Mouse (Mus musculus): ENCODE data around the gene Calml3. TPM values are rescaled to one million over a fixed set of nuclear protein-coding genes. Genes with fewer than 3 reads are reported as not detected.

The Calml3 gene
- polyA plus RNA-seq, 1 experiment from 2014 or later = 0.29 TPM

GRCm38 (mm10) chr13:3798751-3799150 lies 5.4 kb downstream of the Calml3 start:
- no peaks in the 10 kb centered on the region for H3K36me3 ChIP-seq (replicated peaks; ENCODE audit: control insufficient read depth, insufficient read depth, low read depth, low read length)
- no peak overlapping the region for H3K9ac ChIP-seq (replicated peaks; ENCODE audit: low read length)
- DNase-seq (ENCODE audit: low spot score) (no peak), ATAC-seq (replicated peaks; ENCODE audit: insufficient number of reproducible peaks, low FRiP score, low TSS enrichment, low read depth) (no peak)
- no peak overlapping the region for H3K4me3 ChIP-seq (ENCODE audit: low read depth, low read length)
- H3K4me2 ChIP-seq (ENCODE audit: low read depth, low read length) = no peak overlapping the region
- no peaks in the 10 kb centered on the region for H3K9me3 ChIP-seq (replicated peaks; ENCODE audit: control insufficient read depth, low read length)
- H3K27me3 ChIP-seq (ENCODE audit: control insufficient read depth, insufficient read depth, low read length) = no peaks in the 10 kb centered on the region
- no peaks in the 10 kb centered on the region for H3K4me1 ChIP-seq (ENCODE audit: control insufficient read depth, insufficient read depth, low read length)
- no peak overlapping the region for H3K27ac ChIP-seq (replicated peaks; ENCODE audit: low read depth, low read length)

GRCm38 (mm10) chr13:3796649-3797048 lies 7.5 kb downstream of the Calml3 start:
- H3K36me3 ChIP-seq (replicated peaks; ENCODE audit: control insufficient read depth, insufficient read depth, low read depth, low read length) = no peaks in the 10 kb centered on the region
- H3K9me3 ChIP-seq (replicated peaks; ENCODE audit: control insufficient read depth, low read length) = no peaks in the 10 kb centered on the region
- H3K4me2 ChIP-seq (ENCODE audit: low read depth, low read length) = no peak overlapping the region
- no peak overlapping the region for H3K27ac ChIP-seq (replicated peaks; ENCODE audit: low read depth, low read length)
- no peaks in the 10 kb centered on the region for H3K27me3 ChIP-seq (ENCODE audit: control insufficient read depth, insufficient read depth, low read length)
- no peaks in the 10 kb centered on the region for H3K4me1 ChIP-seq (ENCODE audit: control insufficient read depth, insufficient read depth, low read length)
- H3K4me3 ChIP-seq (ENCODE audit: low read depth, low read length) = no peak overlapping the region
- ATAC-seq (replicated peaks; ENCODE audit: insufficient number of reproducible peaks, low FRiP score, low TSS enrichment, low read depth) = no peak
- no peak for DNase-seq (ENCODE audit: low spot score)
- 86% methylated on average over 4 of the region's 4 CpGs for WGBS
- H3K9ac ChIP-seq (replicated peaks; ENCODE audit: low read length) = no peak overlapping the region

- no peaks in the 10 kb centered on the region for H3K36me3 ChIP-seq (replicated peaks; ENCODE audit: control insufficient read depth, insufficient read depth, low read depth, low read length)
- no peak overlapping the region for H3K27ac ChIP-seq (replicated peaks; ENCODE audit: low read depth, low read length)
- H3K4me3 ChIP-seq (ENCODE audit: low read depth, low read length) = no peak overlapping the region
- no peaks in the 10 kb centered on the region for H3K4me1 ChIP-seq (ENCODE audit: control insufficient read depth, insufficient read depth, low read length)
- H3K27me3 ChIP-seq (ENCODE audit: control insufficient read depth, insufficient read depth, low read length) = no peaks in the 10 kb centered on the region
- H3K4me2 ChIP-seq (ENCODE audit: low read depth, low read length) = no peak overlapping the region
- DNase-seq (ENCODE audit: low spot score) (no peak), ATAC-seq (replicated peaks; ENCODE audit: insufficient number of reproducible peaks, low FRiP score, low TSS enrichment, low read depth) (no peak)
- no peak overlapping the region for H3K9ac ChIP-seq (replicated peaks; ENCODE audit: low read length)
- H3K9me3 ChIP-seq (replicated peaks; ENCODE audit: control insufficient read depth, low read length) = no peaks in the 10 kb centered on the region
- WGBS = 78% methylated on average over 2 of the region's 2 CpGs
Observed at GRCm38 (mm10) chr13:3789531-3789930, 14.6 kb downstream of the Calml3 start.

- H3K4me1 ChIP-seq (ENCODE audit: control insufficient read depth, insufficient read depth, low read length) = no peaks in the 10 kb centered on the region
- 92% methylated on average over 2 of the region's 2 CpGs for WGBS
Observed at GRCm38 (mm10) chr13:3788588-3788987, 15.5 kb downstream of the Calml3 start.

GRCm38 (mm10) chr13:3787644-3788043 lies 16.5 kb downstream of the Calml3 start:
- H3K9ac ChIP-seq (replicated peaks; ENCODE audit: low read length) = no peak overlapping the region
- no peaks in the 10 kb centered on the region for H3K4me1 ChIP-seq (ENCODE audit: control insufficient read depth, insufficient read depth, low read length)
- no peaks in the 10 kb centered on the region for H3K36me3 ChIP-seq (replicated peaks; ENCODE audit: control insufficient read depth, insufficient read depth, low read depth, low read length)
- no peak overlapping the region for H3K27ac ChIP-seq (replicated peaks; ENCODE audit: low read depth, low read length)
- no peak overlapping the region for H3K4me3 ChIP-seq (ENCODE audit: low read depth, low read length)
- no peaks in the 10 kb centered on the region for H3K9me3 ChIP-seq (replicated peaks; ENCODE audit: control insufficient read depth, low read length)
- no peak overlapping the region for H3K4me2 ChIP-seq (ENCODE audit: low read depth, low read length)
- ATAC-seq (replicated peaks; ENCODE audit: insufficient number of reproducible peaks, low FRiP score, low TSS enrichment, low read depth) (no peak), DNase-seq (ENCODE audit: low spot score) (no peak)
- no peaks in the 10 kb centered on the region for H3K27me3 ChIP-seq (ENCODE audit: control insufficient read depth, insufficient read depth, low read length)
- 88% methylated on average over 3 of the region's 3 CpGs for WGBS

More at GRCm38 (mm10) chr13:3788588-3788987, 15.5 kb downstream of the Calml3 start:
- Histone ChIP-seq H3K9ac (replicated peaks; ENCODE audit: low read length) (no peak overlapping the region), H3K27me3 (ENCODE audit: control insufficient read depth, insufficient read depth, low read length) (no peaks in the 10 kb centered on the region), H3K4me3 (ENCODE audit: low read depth, low read length) (no peak overlapping the region), H3K4me2 (ENCODE audit: low read depth, low read length) (no peak overlapping the region), H3K9me3 (replicated peaks; ENCODE audit: control insufficient read depth, low read length) (no peaks in the 10 kb centered on the region), H3K27ac (replicated peaks; ENCODE audit: low read depth, low read length) (no peak overlapping the region), H3K36me3 (replicated peaks; ENCODE audit: control insufficient read depth, insufficient read depth, low read depth, low read length) (no peaks in the 10 kb centered on the region)
- ATAC-seq (replicated peaks; ENCODE audit: insufficient number of reproducible peaks, low FRiP score, low TSS enrichment, low read depth) = 0 out of 2 replicates have a peak, but pooled peaks have one; percentile 18
- DNase-seq (ENCODE audit: low spot score) = no peak

- Histone ChIP-seq H3K4me2 (ENCODE audit: low read depth, low read length) (no peak overlapping the region), H3K27ac (replicated peaks; ENCODE audit: low read depth, low read length) (no peak overlapping the region), H3K9ac (replicated peaks; ENCODE audit: low read length) (no peak overlapping the region), H3K9me3 (replicated peaks; ENCODE audit: control insufficient read depth, low read length) (no peaks in the 10 kb centered on the region), H3K36me3 (replicated peaks; ENCODE audit: control insufficient read depth, insufficient read depth, low read depth, low read length) (no peaks in the 10 kb centered on the region), H3K4me3 (ENCODE audit: low read depth, low read length) (no peak overlapping the region), H3K27me3 (ENCODE audit: control insufficient read depth, insufficient read depth, low read length) (no peaks in the 10 kb centered on the region), H3K4me1 (ENCODE audit: control insufficient read depth, insufficient read depth, low read length) (no peaks in the 10 kb centered on the region)
- WGBS = 41% methylated on average over 4 of the region's 4 CpGs
- peak; percentile 25 for DNase-seq (ENCODE audit: low spot score)
- ATAC-seq (replicated peaks; ENCODE audit: insufficient number of reproducible peaks, low FRiP score, low TSS enrichment, low read depth) = no peak
Observed at GRCm38 (mm10) chr13:3787102-3787501, 17.0 kb downstream of the Calml3 start.

- Histone ChIP-seq H3K27me3 (ENCODE audit: control insufficient read depth, insufficient read depth, low read length) (no peaks in the 10 kb centered on the region), H3K4me3 (ENCODE audit: low read depth, low read length) (no peak overlapping the region), H3K27ac (replicated peaks; ENCODE audit: low read depth, low read length) (no peak overlapping the region), H3K9ac (replicated peaks; ENCODE audit: low read length) (no peak overlapping the region), H3K36me3 (replicated peaks; ENCODE audit: control insufficient read depth, insufficient read depth, low read depth, low read length) (no peaks in the 10 kb centered on the region), H3K4me1 (ENCODE audit: control insufficient read depth, insufficient read depth, low read length) (no peaks in the 10 kb centered on the region), H3K9me3 (replicated peaks; ENCODE audit: control insufficient read depth, low read length) (no peaks in the 10 kb centered on the region), H3K4me2 (ENCODE audit: low read depth, low read length) (no peak overlapping the region)
- DNase-seq (ENCODE audit: low spot score) = no peak
- no peak for ATAC-seq (replicated peaks; ENCODE audit: insufficient number of reproducible peaks, low FRiP score, low TSS enrichment, low read depth)
- WGBS = 81% methylated on average over 2 of the region's 2 CpGs
Observed at GRCm38 (mm10) chr13:3783621-3784020, 20.5 kb downstream of the Calml3 start.

- H3K27ac ChIP-seq (replicated peaks; ENCODE audit: low read depth, low read length) = no peak overlapping the region
- no peak overlapping the region for H3K9ac ChIP-seq (replicated peaks; ENCODE audit: low read length)
- H3K36me3 ChIP-seq (replicated peaks; ENCODE audit: control insufficient read depth, insufficient read depth, low read depth, low read length) = no peaks in the 10 kb centered on the region
- DNase-seq (ENCODE audit: low spot score) = no peak
- H3K27me3 ChIP-seq (ENCODE audit: control insufficient read depth, insufficient read depth, low read length) = no peaks in the 10 kb centered on the region
- no peak overlapping the region for H3K4me2 ChIP-seq (ENCODE audit: low read depth, low read length)
- no peaks in the 10 kb centered on the region for H3K9me3 ChIP-seq (replicated peaks; ENCODE audit: control insufficient read depth, low read length)
- ATAC-seq (replicated peaks; ENCODE audit: insufficient number of reproducible peaks, low FRiP score, low TSS enrichment, low read depth) = peak; percentile 75; the same call in 1 of the 2 replicates
- WGBS = 50% methylated on average over 2 of the region's 2 CpGs
- no peak overlapping the region for H3K4me3 ChIP-seq (ENCODE audit: low read depth, low read length)
- H3K4me1 ChIP-seq (ENCODE audit: control insufficient read depth, insufficient read depth, low read length) = no peaks in the 10 kb centered on the region
Observed at GRCm38 (mm10) chr13:3782499-3782898, 21.6 kb downstream of the Calml3 start.
